Mouse (Mus musculus) naive thymus-derived CD4-positive, alpha-beta T cell, adult 2 months (primary cell): ENCODE results near the gene Bdh1.
"Not testable (repeated sequence)": the region's sequence is repeated elsewhere in the genome, so short reads cannot be mapped to it uniquely, and the experiment has no call there.

Experiments used
- DNase-seq: peaks from one replicate; pipeline ENCODE4 v3.0.0-alpha.2; 2011; ENCODE audit warnings: low read depth

Gene Bdh1

GRCm38 (mm10) chr16:31422000-31422399, at the start of gene Bdh1:
Gene Bdh1 (plus strand): TSS chr16:31422280.
- no peak for DNase-seq

GRCm38 (mm10) chr16:31372316-31372715, 49.8 kb upstream of the Bdh1 start:
- DNase-seq: not testable (repeated sequence)

GRCm38 (mm10) chr16:31375877-31376582, 46.0 kb upstream of the Bdh1 start:
- DNase-seq: not testable (repeated sequence)

- not testable (repeated sequence) for DNase-seq
Observed at GRCm38 (mm10) chr16:31388269-31388668, 33.8 kb upstream of the Bdh1 start.

- DNase-seq: no peak
Observed at GRCm38 (mm10) chr16:31399231-31399630, 22.8 kb upstream of the Bdh1 start.

GRCm38 (mm10) chr16:31400908-31401692, 21.0 kb upstream of the Bdh1 start:
- DNase-seq: no peak

GRCm38 (mm10) chr16:31402096-31402495, 20.0 kb upstream of the Bdh1 start:
- no peak for DNase-seq

- DNase-seq: no peak
Observed at GRCm38 (mm10) chr16:31403971-31404370, 18.1 kb upstream of the Bdh1 start.

- no peak for DNase-seq
Observed at GRCm38 (mm10) chr16:31405040-31405439, 17.0 kb upstream of the Bdh1 start.

GRCm38 (mm10) chr16:31407872-31408271, 14.2 kb upstream of the Bdh1 start:
- DNase-seq: no peak

GRCm38 (mm10) chr16:31410969-31411368, 11.1 kb upstream of the Bdh1 start:
- no peak for DNase-seq

- DNase-seq: no peak
Observed at GRCm38 (mm10) chr16:31412321-31412720, 9.8 kb upstream of the Bdh1 start.

- DNase-seq: no peak
Observed at GRCm38 (mm10) chr16:31413777-31414176, 8.3 kb upstream of the Bdh1 start.

GRCm38 (mm10) chr16:31415885-31416450, 6.1 kb upstream of the Bdh1 start:
- no peak for DNase-seq

- DNase-seq: no peak
Observed at GRCm38 (mm10) chr16:31418704-31419103, 3.4 kb upstream of the Bdh1 start.

GRCm38 (mm10) chr16:31419457-31419856, 2.6 kb upstream of the Bdh1 start:
- no peak for DNase-seq

GRCm38 (mm10) chr16:31422722-31423121, 642 bp downstream of the Bdh1 start:
- DNase-seq: no peak

- DNase-seq: no peak
Observed at GRCm38 (mm10) chr16:31423368-31423767, 1.3 kb downstream of the Bdh1 start.

GRCm38 (mm10) chr16:31424416-31425187, 2.5 kb downstream of the Bdh1 start:
- no peak for DNase-seq

GRCm38 (mm10) chr16:31425508-31425907, 3.4 kb downstream of the Bdh1 start:
- peak; percentile 86 for DNase-seq

- no peak for DNase-seq
Observed at GRCm38 (mm10) chr16:31426496-31427126, 4.5 kb downstream of the Bdh1 start.

GRCm38 (mm10) chr16:31428335-31428674, 6.2 kb downstream of the Bdh1 start:
- DNase-seq: no peak
